9 mouse cellular contexts compared by ENCODE assay signal in genomic region chr8:84913502-84913900, GRCm38 (mm10). TPM values are rescaled to one million over a fixed set of nuclear protein-coding genes. Genes with fewer than 3 reads are reported as not detected.
DNase-seq lines count a peak whose midpoint lies in the region; ATAC-seq lines count a peak whose summit lies in the region.
"Had no signal": no experiment of that assay in that cellular context is flagged by ENCODE, and none has a peak within 500 bp of the region (broad histone marks: within the 10 kb centered on the region; RNA-seq: fewer than 3 reads in every experiment).

No protein-coding gene starts in this region.

- 14% methylated on average over 9 of the region's 9 CpGs for WGBS in kidney, embryonic 16.5 days
- WGBS in embryonic facial prominence, embryonic 12.5 days = 12% methylated on average over 9 of the region's 9 CpGs
- WGBS in limb, embryonic 10.5 days = 19% methylated on average over 9 of the region's 9 CpGs

- peaks cover 45% of the 10 kb centered on the region for H3K27me3 ChIP-seq in kidney, embryonic 16.5 days (ENCODE audit: insufficient read depth, low read length)
- peaks cover 81% of the 10 kb centered on the region for H3K27me3 ChIP-seq in embryonic facial prominence, embryonic 12.5 days
- H3K27me3 ChIP-seq in limb, embryonic 10.5 days (ENCODE audit: low read depth, poor library complexity, severe bottlenecking) = peaks cover 100% of the 10 kb centered on the region

- ATAC-seq in kidney, embryonic 16.5 days (ENCODE audit: low FRiP score, low TSS enrichment) = no peak
- ATAC-seq in embryonic facial prominence, embryonic 12.5 days (ENCODE audit: insufficient number of reproducible peaks, insufficient read depth, low FRiP score, low TSS enrichment) = no peak
- ATAC-seq in monocyte, adult 5-6 weeks (replicated peaks; ENCODE audit: insufficient number of reproducible peaks, low FRiP score, low TSS enrichment, poor library complexity, severe bottlenecking) = 0 out of 2 replicates have a peak, but pooled peaks have one; percentile 33

- H3K36me3 ChIP-seq in kidney, embryonic 16.5 days (ENCODE audit: insufficient read depth, low read length) = no peaks in the 10 kb centered on the region
- peaks cover 4% of the 10 kb centered on the region; the same call in 1 of the 2 replicates for H3K36me3 ChIP-seq in embryonic facial prominence, embryonic 12.5 days
- H3K36me3 ChIP-seq in limb, embryonic 10.5 days = 0 out of 2 replicates have a peak, but pooled peaks cover 5% of the 10 kb centered on the region

- peaks cover 11% of the 10 kb centered on the region for H3K4me1 ChIP-seq in kidney, embryonic 16.5 days (ENCODE audit: insufficient read depth, low read length)
- peaks cover 23% of the 10 kb centered on the region for H3K4me1 ChIP-seq in embryonic facial prominence, embryonic 12.5 days
- H3K4me1 ChIP-seq in limb, embryonic 10.5 days = peaks cover 29% of the 10 kb centered on the region

- 0 out of 2 replicates have a peak, but pooled peaks cover 2% of the 10 kb centered on the region for H3K9me3 ChIP-seq in kidney, embryonic 16.5 days (ENCODE audit: low read length)
- H3K9me3 ChIP-seq in embryonic facial prominence, embryonic 12.5 days = no peaks in the 10 kb centered on the region
- H3K9me3 ChIP-seq in limb, embryonic 10.5 days (replicated peaks) = no peaks in the 10 kb centered on the region

- peak overlapping the region; percentile 80 for H3K4me2 ChIP-seq in kidney, embryonic 16.5 days (replicated peaks; ENCODE audit: low read depth, low read length)
- H3K4me2 ChIP-seq in embryonic facial prominence, embryonic 12.5 days (replicated peaks) = peak overlapping the region; percentile 88

- intact Hi-C loops in gastrocnemius, postnatal 36 days (cut with DNase I) = no loop called here

- H3K27ac ChIP-seq in kidney, embryonic 16.5 days (ENCODE audit: low read length) = no peak overlapping the region
- no peak overlapping the region for H3K27ac ChIP-seq in embryonic facial prominence, embryonic 12.5 days
- no peak overlapping the region for H3K27ac ChIP-seq in limb, embryonic 10.5 days

- H3K4me3 ChIP-seq in kidney, embryonic 16.5 days (ENCODE audit: low read length) = peak overlapping the region; percentile 48
- peak overlapping the region; percentile 40 for H3K4me3 ChIP-seq in embryonic facial prominence, embryonic 12.5 days
- H3K4me3 ChIP-seq in limb, embryonic 10.5 days = peak overlapping the region; percentile 52

- no peak for DNase-seq in kidney, adult 8-10 months
- no peak for DNase-seq in limb, embryonic 10.5 days (ENCODE audit: low spot score)
- DNase-seq in gastrocnemius, postnatal 36 days = no peak
- DNase-seq in urinary bladder, adult 2 months (ENCODE audit: low spot score) = no peak
- no peak for DNase-seq in adrenal gland, adult 8-10 months

- H3K9ac ChIP-seq in kidney, embryonic 16.5 days (replicated peaks; ENCODE audit: low read length) = peak overlapping the region; percentile 52
- peak overlapping the region; percentile 39; the same call in 1 of the 2 replicates for H3K9ac ChIP-seq in embryonic facial prominence, embryonic 12.5 days

RNA-seq across cellular contexts. Expression of gene Dnase2a, which starts 5.1 kb away (rescaled TPM):
- 10.2 and 10.6 TPM in 2 replicates for polyA plus RNA-seq in kidney, embryonic 16.5 days (2015; fragmentation: Nextera tagmentation; extraction: Ambion mirVana)
- 14.8 and 15.4 TPM in 2 replicates for polyA plus RNA-seq in embryonic facial prominence, embryonic 12.5 days (2016; fragmentation: Nextera tagmentation; extraction: Ambion mirVana)
- 6.4 and 8.2 TPM in 2 replicates for polyA plus RNA-seq in limb, embryonic 10.5 days (2016; fragmentation: Nextera tagmentation; extraction: Ambion mirVana)
- total RNA-seq in monocyte, adult 5-6 weeks (2017) = 24.4 to 37.4 TPM (median 29.6 TPM) in 3 replicates
- total RNA-seq in gastrocnemius, postnatal 36 days (2021) = 1 to 10 TPM; 3.7 to 5.1 TPM
- 18.4 and 20.4 TPM in 2 replicates for polyA plus RNA-seq in urinary bladder, adult 2 months (2012; rRNA removed)
- total RNA-seq in adrenal gland, adult 8-10 months (2022) = 10 to 100 TPM; 12.5 to 28.7 (median 22.2) TPM

RNA-seq across cellular contexts. Expression of gene Klf1, which starts 11.8 kb away (rescaled TPM):
- polyA plus RNA-seq in kidney, embryonic 16.5 days (2015; fragmentation: Nextera tagmentation; extraction: Ambion mirVana) = 2.4 and 2.8 TPM in 2 replicates
- polyA plus RNA-seq in embryonic facial prominence, embryonic 12.5 days (2016; fragmentation: Nextera tagmentation; extraction: Ambion mirVana) = 4.7 and 5.4 TPM in 2 replicates
- polyA plus RNA-seq in limb, embryonic 10.5 days (2016; fragmentation: Nextera tagmentation; extraction: Ambion mirVana) = 14.0 and 18.7 TPM in 2 replicates
- total RNA-seq in monocyte, adult 5-6 weeks (2017) = not detected in 3 replicates
- not detected for total RNA-seq in gastrocnemius, postnatal 36 days (2021)
- 0.15 TPM in 2 replicates for polyA plus RNA-seq in urinary bladder, adult 2 months (2012; rRNA removed)
- under 1 TPM in 2 of 4 experiments, not detected in 2; 0.22 to 0.24 TPM for total RNA-seq in adrenal gland, adult 8-10 months (2022)

RNA-seq across cellular contexts. Expression of gene Gcdh, which starts 19.8 kb away (rescaled TPM):
- 61.2 and 70.4 TPM in 2 replicates for polyA plus RNA-seq in kidney, embryonic 16.5 days (2015; fragmentation: Nextera tagmentation; extraction: Ambion mirVana)
- polyA plus RNA-seq in embryonic facial prominence, embryonic 12.5 days (2016; fragmentation: Nextera tagmentation; extraction: Ambion mirVana) = 44.3 and 45.2 TPM in 2 replicates
- 44.5 and 54.2 TPM in 2 replicates for polyA plus RNA-seq in limb, embryonic 10.5 days (2016; fragmentation: Nextera tagmentation; extraction: Ambion mirVana)
- 16.8 to 25.3 TPM (median 18.7 TPM) in 3 replicates for total RNA-seq in monocyte, adult 5-6 weeks (2017)
- total RNA-seq in gastrocnemius, postnatal 36 days (2021) = 10 to 100 TPM; 25.5 to 45.9 TPM
- polyA plus RNA-seq in urinary bladder, adult 2 months (2012; rRNA removed) = 31.4 and 33.1 TPM in 2 replicates
- total RNA-seq in adrenal gland, adult 8-10 months (2022) = 10 to 100 TPM; 51.9 to 66.4 (median 60.4) TPM

RNA-seq across cellular contexts. Expression of gene Mast1, which starts 23.7 kb away (rescaled TPM):
- 0.34 and 0.54 TPM in 2 replicates for polyA plus RNA-seq in kidney, embryonic 16.5 days (2015; fragmentation: Nextera tagmentation; extraction: Ambion mirVana)
- 5.3 and 5.7 TPM in 2 replicates for polyA plus RNA-seq in embryonic facial prominence, embryonic 12.5 days (2016; fragmentation: Nextera tagmentation; extraction: Ambion mirVana)
- polyA plus RNA-seq in limb, embryonic 10.5 days (2016; fragmentation: Nextera tagmentation; extraction: Ambion mirVana) = 0.09 and 0.16 TPM in 2 replicates
- total RNA-seq in monocyte, adult 5-6 weeks (2017) = 0.11 TPM in 1 of 3 replicates, not detected in the others
- not detected for total RNA-seq in gastrocnemius, postnatal 36 days (2021)
- polyA plus RNA-seq in urinary bladder, adult 2 months (2012; rRNA removed) = 0.17 and 0.19 TPM in 2 replicates
- 1 to 10 TPM; 2.1 to 9.2 (median 5.9) TPM for total RNA-seq in adrenal gland, adult 8-10 months (2022)

RNA-seq across cellular contexts. Expression of gene Rtbdn, which starts 33.3 kb away (rescaled TPM):
- polyA plus RNA-seq in kidney, embryonic 16.5 days (2015; fragmentation: Nextera tagmentation; extraction: Ambion mirVana) = 0.19 and 0.30 TPM in 2 replicates
- 0.50 and 0.52 TPM in 2 replicates for polyA plus RNA-seq in embryonic facial prominence, embryonic 12.5 days (2016; fragmentation: Nextera tagmentation; extraction: Ambion mirVana)
- 0.44 and 0.58 TPM in 2 replicates for polyA plus RNA-seq in limb, embryonic 10.5 days (2016; fragmentation: Nextera tagmentation; extraction: Ambion mirVana)
- total RNA-seq in monocyte, adult 5-6 weeks (2017) = not detected in 3 replicates
- total RNA-seq in gastrocnemius, postnatal 36 days (2021) = not detected
- polyA plus RNA-seq in urinary bladder, adult 2 months (2012; rRNA removed) = not detected in 2 replicates
- total RNA-seq in adrenal gland, adult 8-10 months (2022) = under 1 TPM in 2 of 4 experiments, not detected in 2; 0.28 to 0.40 TPM
- total RNA-seq: hematopoietic stem cell, adult 5-6 weeks had no signal
